Mouse (Mus musculus): Measurements from ENCODE around the gene Nkrf.

DNA sequence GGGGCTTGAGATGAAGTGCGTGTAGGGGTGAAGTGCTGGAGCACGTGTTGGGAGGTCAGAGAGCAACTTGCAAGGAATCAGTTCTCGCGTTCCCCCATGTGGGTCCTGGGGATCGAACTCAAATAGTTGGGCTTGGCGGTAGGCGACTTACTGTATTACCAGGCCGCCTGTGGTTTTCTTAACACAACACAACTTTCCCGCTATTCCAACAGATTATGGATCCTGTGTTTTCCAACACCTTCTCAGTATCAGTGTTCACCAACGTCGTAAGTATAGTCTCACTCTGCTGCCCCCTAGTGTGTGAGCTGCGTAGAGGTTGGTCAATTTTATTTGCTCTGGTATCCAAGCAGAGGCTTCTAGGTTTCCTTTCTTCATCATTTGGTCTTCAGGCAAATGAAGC, 8.6 kb upstream of the Nkrf start:
- TF ChIP-seq CTCF (IDR thresholded peaks at IDR 0.05; ENCODE audit: low read depth) (peak; percentile 67), EP300 (IDR thresholded peaks at IDR 0.05; ENCODE audit: low read depth) (no peak)
